Mouse (Mus musculus): ENCODE data around the gene Arhgdig.
"Not testable (repeated sequence)": the region's sequence is repeated elsewhere in the genome, so short reads cannot be mapped to it uniquely, and the experiment has no call there.

The Arhgdig gene

DNA sequence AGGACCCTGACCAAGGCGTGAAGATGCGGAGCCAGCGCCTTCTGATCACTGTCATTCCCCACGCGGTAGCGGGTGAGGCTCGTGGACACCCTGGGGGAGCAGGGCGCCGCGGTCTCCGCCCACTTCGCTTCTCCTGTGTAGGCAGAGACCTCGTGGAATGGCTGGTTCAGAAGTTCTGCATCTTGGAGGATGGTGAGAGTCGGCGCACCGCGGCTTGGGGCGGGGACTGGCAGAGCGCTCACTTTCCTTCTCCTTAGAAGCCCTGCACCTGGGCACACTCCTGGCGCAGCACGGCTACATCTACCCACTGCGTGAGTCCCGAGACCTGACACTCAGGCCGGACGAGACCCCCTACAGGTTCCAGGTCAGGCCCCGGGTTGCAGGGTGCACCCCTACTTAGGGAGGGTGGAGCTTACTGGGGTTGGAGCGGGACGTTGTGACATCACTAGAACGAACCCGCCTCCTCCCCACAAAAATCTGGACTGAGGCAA, 4.2 kb downstream of the Arhgdig start:
- peak; percentile 56 for DNase-seq

DNA sequence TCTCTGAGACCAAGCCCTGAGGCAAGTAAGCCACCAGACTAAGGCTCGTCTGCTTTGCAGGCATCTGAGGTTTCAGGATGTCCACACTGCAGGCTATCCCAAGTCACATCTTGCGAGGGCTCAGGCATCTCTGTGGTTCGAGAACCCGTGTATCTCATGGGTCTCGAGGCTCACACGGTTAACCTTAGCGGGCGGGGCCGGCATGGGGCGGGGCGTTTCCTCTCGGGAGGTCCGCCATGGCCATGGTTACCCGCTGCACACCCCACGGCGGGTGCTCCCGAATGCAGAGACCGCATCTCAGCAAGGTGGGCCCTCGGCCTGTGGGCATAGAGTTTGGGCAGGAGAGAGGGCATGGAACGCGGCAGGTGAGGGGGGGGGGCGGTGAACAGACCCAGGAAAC, 4.8 kb downstream of the Arhgdig start, which contains the start of gene Rgs11:
Gene Rgs11, plus strand, starts transcription at position 215 of the 400 bp plus-strand sequence.
- DNase-seq = peak; percentile 40

DNA sequence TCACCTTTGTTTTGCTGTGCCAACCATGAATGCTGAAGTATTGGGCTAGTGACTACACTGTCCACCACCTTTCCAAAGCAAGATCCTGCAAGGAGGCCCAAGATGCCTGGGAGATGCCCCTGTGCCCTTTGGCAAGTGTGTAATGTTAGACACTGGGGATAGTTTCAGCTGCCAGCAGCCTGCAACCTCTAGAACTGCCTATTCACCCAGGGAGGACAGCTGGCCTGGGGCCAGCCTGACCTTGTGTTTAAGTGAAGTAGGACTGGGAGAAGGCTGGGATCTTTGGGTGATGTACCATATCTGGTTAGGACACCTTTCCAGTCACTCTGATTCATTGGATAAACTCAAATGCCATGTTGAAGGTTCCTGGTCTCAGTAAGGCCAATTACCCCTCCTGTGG, 5.6 kb downstream of the Arhgdig start:
- peak; percentile 36 for DNase-seq

DNA sequence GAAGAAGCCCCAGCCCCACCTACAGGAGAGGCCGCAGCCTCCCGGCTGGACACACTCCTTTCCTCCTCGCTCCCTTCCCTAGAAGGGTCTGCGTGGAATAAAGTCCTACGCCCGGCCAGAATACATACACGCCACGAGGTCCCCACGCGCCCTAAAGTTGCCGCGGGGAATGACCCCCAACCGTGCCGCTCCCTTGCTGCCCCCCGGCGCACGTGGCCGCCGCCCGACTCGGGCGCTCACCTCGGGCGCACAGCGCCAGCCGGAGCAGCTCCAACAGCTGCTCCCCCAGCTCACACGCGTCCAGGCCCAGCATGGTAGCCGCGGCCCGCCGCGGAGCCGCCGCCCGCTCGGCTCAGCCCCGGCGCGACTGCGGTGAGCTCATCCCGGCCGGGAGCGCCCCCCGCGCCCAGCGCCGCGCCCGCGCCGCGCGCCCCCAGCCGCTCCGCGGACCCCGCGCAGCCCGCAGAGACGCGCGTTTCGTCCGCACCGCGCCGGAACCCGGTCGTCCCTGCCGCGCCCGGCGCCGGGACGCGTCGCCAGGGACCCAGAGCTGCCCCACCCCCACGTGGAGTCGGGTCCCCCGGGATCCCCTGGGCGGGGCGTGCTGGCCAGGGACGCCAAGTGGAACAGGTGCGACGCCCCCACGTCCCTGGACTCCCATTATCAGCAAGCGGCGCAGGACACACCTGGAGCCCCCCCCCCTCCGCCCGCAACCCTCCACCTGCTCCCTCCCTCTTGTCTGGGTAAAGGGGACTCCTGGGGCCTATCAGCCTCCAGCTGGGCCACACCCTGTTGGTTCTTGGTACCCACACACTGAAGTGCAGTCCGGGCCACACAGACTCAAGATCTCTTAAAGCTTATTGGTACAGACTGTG, 6.5 kb downstream of the Arhgdig start:
- DNase-seq = no peak

DNA sequence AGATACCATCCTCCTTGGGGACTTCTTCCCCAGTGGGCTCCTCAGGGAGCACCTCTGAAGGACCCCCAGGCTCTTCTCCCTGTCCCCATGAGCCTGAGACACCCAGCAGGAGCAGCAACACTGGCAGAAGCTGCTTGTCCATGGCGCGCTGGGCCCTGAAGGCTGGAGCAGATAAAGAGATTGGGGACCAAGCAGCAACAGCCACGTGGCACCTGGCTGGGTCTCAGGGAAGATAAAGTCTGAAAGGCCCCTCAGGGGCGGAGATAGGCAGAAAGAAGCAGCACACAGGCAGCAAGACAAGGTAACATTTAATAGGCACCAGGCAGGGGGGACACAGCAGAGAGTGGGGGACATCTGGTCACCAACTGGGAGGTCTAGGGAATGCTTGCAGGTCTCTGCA, 8.7 kb downstream of the Arhgdig start, which contains the start of gene Pdia2:
Gene Pdia2, minus strand, starts transcription at position 196 of the 400 bp plus-strand sequence.
- DNase-seq = no peak

DNA sequence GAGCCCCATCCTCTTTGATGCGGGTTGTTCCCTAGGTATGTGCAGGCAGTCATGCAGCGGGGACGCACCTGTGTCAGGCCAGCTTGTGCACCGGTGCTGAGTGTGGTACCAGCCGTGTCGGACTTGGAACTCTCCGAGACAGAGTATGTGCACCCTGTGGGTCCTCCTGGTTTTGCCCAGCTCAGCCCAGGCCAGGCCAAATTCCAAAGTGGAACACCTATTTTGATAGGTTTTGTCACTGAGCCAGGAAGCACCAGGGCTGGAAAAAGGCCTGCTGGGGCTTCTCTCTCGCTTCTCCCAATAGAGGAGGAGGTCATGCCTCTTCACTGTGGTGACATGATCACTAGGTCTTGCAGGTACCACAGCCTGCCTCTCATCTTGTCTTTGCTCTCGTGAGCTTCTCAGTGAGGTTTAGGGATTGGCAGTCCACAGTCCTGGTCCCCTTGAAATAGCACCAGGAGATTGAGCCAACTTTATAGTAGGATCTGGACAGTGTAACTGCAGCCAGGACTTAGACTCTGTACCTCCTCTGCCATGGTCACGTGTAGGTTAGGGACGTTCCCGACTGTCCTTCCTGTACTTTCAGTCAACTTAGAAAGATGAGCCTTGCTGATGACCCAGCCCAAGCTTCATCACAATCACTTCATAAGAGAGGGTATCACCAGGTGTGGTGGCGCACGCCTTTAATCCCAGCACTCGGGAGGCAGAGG, 14.9 kb downstream of the Arhgdig start:
- peak; percentile 56 for DNase-seq

DNA sequence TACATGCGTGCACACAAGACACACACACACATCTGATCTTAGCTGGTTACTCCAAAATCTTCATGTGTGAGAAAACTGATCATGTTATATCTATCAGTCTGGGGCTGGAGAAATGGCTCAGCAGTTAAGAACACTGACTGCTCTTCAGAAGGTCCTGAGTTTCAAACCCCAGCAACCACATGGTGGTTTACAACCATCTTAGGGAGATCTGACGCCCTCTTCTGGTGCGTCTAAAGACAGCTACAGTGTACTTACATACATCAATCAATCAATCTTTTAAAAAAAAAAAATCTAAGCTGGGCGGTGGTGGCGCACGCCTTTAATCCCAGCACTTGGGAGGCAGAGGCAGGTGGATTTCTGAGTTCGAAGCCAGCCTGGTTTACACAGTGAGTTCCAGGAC, 16.1 kb downstream of the Arhgdig start:
- DNase-seq = not testable (repeated sequence)

DNA sequence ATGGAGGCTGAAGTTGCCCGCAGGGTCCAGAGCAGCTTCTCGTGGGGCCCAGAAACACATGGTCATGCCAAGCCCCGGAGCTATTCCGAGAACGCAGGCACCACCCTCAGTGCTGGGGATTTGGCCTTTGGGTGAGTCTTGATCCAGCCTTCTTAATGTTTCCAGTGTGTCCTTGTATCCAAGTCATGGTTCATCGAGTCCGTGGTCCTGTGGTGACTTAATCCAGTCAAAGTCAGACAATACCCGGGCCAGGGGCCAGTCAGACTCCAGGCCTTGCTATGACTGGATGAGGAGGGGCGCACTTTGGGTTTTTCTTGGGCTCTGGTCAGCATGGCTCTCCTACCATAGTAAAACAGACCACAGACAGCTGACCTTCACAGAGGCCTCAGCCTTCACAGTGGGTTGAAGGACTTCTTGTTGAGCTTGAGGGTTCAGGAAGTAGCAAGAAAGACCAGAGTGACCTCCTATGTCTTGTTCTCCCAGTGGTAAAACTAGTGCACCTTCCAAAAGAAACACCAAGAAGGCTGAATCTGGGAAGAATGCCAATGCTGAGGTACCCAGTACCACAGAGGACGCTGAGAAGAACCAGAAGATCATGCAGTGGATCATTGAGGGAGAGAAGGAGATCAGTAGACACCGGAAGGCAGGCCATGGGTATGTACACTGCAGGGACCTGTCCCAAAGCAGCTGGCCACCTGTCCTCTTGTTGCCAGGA, 19.3 kb downstream of the Arhgdig start:
- no peak for DNase-seq

DNA sequence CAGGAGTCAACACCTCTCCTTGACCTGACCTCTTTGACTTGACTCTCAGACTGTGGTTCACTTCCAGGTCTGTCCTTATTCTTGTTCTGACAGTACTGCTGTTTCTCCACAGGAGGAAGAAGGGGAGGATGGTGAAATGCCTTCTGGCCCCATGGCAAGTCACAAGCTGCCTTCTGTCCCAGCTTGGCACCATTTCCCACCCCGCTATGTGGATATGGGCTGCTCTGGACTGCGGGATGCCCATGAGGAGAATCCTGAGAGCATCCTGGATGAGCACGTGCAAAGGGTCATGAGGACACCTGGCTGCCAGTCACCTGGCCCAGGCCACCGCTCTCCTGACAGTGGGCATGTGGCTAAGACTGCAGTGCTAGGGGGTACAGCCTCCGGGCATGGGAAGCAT, 20.0 kb downstream of the Arhgdig start:
- DNase-seq = no peak

DNA sequence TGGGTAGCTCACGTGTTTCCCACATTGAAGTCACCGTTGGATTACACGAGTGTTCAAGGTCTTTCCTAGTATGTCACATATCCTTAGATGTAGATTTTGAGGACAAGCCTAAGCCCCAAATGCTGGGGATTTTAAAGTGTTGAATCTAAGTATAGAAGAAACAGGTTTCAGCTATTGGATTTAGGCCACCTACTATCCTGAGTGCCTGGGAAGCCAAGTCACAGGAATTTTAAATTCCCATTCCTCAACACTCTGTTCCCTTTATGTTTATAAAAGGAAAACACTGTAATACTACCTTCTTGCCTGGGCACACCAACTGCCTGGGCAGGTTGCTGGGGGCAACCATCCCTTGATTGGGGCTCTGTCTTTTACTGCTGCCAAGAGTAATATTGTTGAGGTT, 26.4 kb downstream of the Arhgdig start:
- DNase-seq = no peak

DNA sequence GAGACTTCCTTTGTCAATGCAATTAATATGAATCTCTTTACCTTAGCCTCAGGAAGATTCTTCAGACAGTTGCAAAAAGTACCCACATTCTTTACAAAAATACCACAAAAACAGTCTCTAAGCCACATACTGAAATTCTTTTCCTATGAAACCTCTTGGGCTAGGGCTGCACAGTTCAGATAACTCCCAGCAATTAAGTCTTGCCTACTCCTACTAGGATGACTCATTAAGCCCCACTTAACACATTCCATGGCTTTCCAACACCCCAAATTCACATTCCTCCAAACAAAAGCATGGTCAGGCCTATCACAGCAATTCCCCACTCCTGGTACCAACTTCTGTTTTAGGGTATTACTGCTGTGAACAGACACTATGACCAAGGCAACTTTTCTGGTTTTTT, 29.0 kb downstream of the Arhgdig start:
- DNase-seq = no peak

DNA sequence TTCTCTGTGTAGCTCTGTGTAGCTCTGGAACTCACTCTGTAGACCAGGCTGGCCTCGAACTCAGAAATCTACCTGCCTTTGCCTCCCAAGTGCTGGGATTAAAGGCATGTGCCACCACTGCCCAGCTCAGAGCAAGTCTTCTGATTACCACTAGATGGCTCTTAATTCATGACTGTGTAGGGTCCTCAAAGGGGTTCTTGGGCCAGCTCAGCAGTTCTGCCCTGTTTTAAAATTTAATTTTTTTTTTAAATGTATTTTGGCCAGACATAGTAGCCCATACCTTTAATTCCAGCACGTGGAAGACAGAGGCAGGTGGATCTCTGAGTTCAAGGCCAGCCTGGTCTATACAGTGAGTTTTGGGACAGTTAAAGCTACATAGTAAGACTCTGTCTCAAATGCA, 32.3 kb downstream of the Arhgdig start:
- not testable (repeated sequence) for DNase-seq

DNA sequence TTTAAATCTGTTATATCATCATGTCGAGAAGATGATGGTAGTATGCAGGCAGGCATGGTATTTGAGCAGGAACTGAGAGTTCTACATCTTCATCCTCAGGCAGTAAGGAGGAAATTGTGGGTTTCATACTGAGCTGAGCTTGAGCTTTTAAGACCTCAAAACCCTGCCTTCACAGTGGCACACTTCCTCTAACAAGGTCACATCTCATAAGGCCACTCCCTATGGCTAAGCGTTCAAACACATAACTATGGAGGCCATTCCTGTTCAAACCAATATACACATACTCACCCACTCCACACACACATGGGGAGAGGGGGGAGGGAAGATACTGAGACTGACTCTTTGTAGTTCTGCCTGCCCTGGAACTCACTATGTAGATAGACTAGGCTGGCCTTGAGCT, 39.5 kb downstream of the Arhgdig start:
- DNase-seq = no peak

DNA sequence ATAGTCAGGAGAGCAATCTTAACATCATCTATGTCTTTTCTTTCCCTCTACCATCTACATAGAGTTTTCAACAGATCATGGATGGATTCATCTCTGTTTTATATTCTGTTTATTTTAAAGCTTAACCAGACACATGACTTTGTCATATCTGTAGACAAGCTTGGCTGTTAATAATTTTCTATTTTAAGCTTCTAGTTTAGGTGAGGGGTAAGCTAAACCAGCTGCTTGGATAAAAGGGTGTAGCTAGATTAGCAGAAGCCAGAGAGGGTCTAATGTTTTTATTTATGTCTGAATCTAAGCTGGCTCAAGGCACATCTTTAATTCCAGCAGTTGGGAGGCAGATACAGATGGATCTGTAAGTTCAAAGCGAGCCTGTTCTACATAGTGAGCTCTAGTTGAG, 44.9 kb downstream of the Arhgdig start:
- no peak for DNase-seq

DNA sequence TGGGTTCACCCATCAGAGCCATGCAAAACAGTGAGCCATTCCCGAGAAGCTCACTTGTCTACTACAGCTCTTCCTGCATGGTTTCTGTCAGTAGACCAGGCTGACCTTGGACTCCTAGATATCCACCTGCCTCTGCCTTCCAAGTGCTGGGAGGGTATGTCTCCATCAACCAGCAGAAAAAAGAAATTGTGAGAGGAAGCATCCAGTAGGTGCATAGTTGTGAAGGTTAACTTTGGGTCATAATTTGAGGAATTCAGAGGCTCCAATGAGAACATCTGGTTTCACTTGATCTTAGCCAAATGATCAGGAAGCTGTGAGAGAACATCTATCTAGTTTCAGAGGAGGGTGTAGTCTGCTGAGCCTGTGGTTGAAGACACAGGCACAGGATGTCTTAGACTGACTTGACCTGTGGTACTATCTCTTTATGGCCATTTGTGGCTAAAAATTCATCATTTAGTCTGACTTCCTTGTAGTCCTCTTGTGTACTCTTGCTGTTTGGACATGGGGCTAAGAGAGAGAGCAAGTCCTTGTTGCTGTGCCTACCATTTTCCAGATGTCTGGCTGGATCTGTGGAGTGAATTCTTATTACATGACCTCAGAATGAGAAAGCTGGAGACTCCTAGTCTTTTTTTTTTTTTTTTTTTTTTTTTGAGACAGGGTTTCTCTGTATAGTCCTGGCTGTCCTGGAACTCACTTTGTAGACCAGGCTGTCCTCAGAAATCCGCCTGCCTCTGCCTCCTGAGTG, 55.5 kb downstream of the Arhgdig start:
- DNase-seq = no peak
